Mouse (Mus musculus) layer of hippocampus, adult 9-10 months (tissue): ENCODE measurements around the gene Naa30.

Experiments used
- DNase-seq: peaks from one replicate; pipeline ENCODE4 v3.0.0; 2022; ENCODE audit warnings: low spot score

Naa30 gene

GRCm38 (mm10) chr14:49226986-49227385 is 55.0 kb downstream of the Naa30 start:
- DNase-seq, result no peak

- no peak for DNase-seq
Observed at GRCm38 (mm10) chr14:49231845-49232244, 59.8 kb downstream of the Naa30 start.

- no peak for DNase-seq
Observed at GRCm38 (mm10) chr14:49234788-49235515, 62.9 kb downstream of the Naa30 start.

GRCm38 (mm10) chr14:49238206-49238605 is 66.2 kb downstream of the Naa30 start:
- DNase-seq, result peak; percentile 51
